Mouse (Mus musculus) frontal cortex, postnatal 25 days (tissue): ENCODE results near the gene Dok1.
A peak's percentile ranks its signal among the peaks of the same experiment; 100 is the strongest.

ENCODE experiments used
- DNase-seq, 2 experiments: peaks; one replicate each; pipeline ENCODE4 v3.0.0; 2022; ENCODE audit warnings: low spot score in 2 of 2

The Dok1 gene

GRCm38 (mm10) chr6:83033249-83034185, at the start of gene Dok1, which contains the start of gene Loxl3:
TSS of gene Dok1 (minus strand) at chr6:83033471.
TSS of gene Loxl3 (plus strand) at chr6:83034173.
- DNase-seq: no peak

- DNase-seq: no peak
Measured at GRCm38 (mm10) chr6:83080210-83080609, 46.9 kb upstream of the Dok1 start.

- DNase-seq: peak; percentile 99 to 100
Measured at GRCm38 (mm10) chr6:83078324-83078858, 45.1 kb upstream of the Dok1 start.

GRCm38 (mm10) chr6:83077630-83078323, 44.5 kb upstream of the Dok1 start, which contains the start of gene Pcgf1:
TSS of gene Pcgf1 (plus strand) at chr6:83077869.
- DNase-seq: no peak

- DNase-seq: no peak
Measured at GRCm38 (mm10) chr6:83074979-83075378, 41.7 kb upstream of the Dok1 start.

GRCm38 (mm10) chr6:83071220-83071619, 37.9 kb upstream of the Dok1 start:
- DNase-seq: no peak

GRCm38 (mm10) chr6:83070311-83071219, 37.3 kb upstream of the Dok1 start:
- DNase-seq: no peak

- no peak for DNase-seq
Measured at GRCm38 (mm10) chr6:83070247-83070310, 36.8 kb upstream of the Dok1 start, which contains the start of gene Tlx2. TSS of gene Tlx2 (minus strand) at chr6:83070293.

GRCm38 (mm10) chr6:83069488-83070246, 36.4 kb upstream of the Dok1 start:
- no peak for DNase-seq

GRCm38 (mm10) chr6:83068706-83069487, 35.6 kb upstream of the Dok1 start:
- no peak for DNase-seq

- no peak for DNase-seq
Measured at GRCm38 (mm10) chr6:83068221-83068620, 35.0 kb upstream of the Dok1 start.

- no peak for DNase-seq
Measured at GRCm38 (mm10) chr6:83066441-83066840, 33.2 kb upstream of the Dok1 start.

GRCm38 (mm10) chr6:83065995-83066394, 32.7 kb upstream of the Dok1 start:
- DNase-seq: no peak

GRCm38 (mm10) chr6:83058725-83059124, 25.5 kb upstream of the Dok1 start:
- no peak for DNase-seq

- DNase-seq: no peak
Measured at GRCm38 (mm10) chr6:83057790-83058189, 24.5 kb upstream of the Dok1 start, which contains the start of gene Dqx1. TSS of gene Dqx1 (plus strand) at chr6:83057844.

GRCm38 (mm10) chr6:83054871-83055431, 21.7 kb upstream of the Dok1 start, which contains the start of gene Htra2:
TSS of gene Htra2 (minus strand) at chr6:83055273.
- DNase-seq: no peak

- peak; percentile 94 to 97 for DNase-seq
Measured at GRCm38 (mm10) chr6:83054074-83054851, 21.0 kb upstream of the Dok1 start, which contains the start of gene Aup1. TSS of gene Aup1 (plus strand) at chr6:83054521.

- DNase-seq: peak in 1 of 2 experiments; percentile 16
Measured at GRCm38 (mm10) chr6:83053136-83053960, 20.1 kb upstream of the Dok1 start.
